Mouse (Mus musculus): ENCODE data around the gene Urgcp. TPM values are rescaled to one million over a fixed set of nuclear protein-coding genes. Genes with fewer than 3 reads are reported as not detected.
A peak's percentile ranks its signal among the peaks of the same experiment; 100 is the strongest.

The Urgcp gene
- polyA plus RNA-seq, 1 experiment from 2014 or later, result 34.4 TPM

- ATAC-seq, result no peak
- Histone ChIP-seq H3K27ac (ENCODE audit: low read length) (no peak overlapping the region), H3K36me3 (ENCODE audit: control insufficient read depth, insufficient read depth, low read length) (no peaks in the 10 kb centered on the region), H3K27me3 (ENCODE audit: control insufficient read depth, insufficient read depth, low read depth, low read length) (no peaks in the 10 kb centered on the region), H3K9me3 (replicated peaks; ENCODE audit: control insufficient read depth, low read length, poor library complexity, severe bottlenecking) (no peaks in the 10 kb centered on the region), H3K4me2 (ENCODE audit: low read length) (no peak overlapping the region), H3K4me1 (ENCODE audit: control insufficient read depth, insufficient read depth, low read length) (peaks cover 5% of the 10 kb centered on the region; the same call in 1 of the 2 replicates), H3K9ac (ENCODE audit: low read depth, low read length) (no peak overlapping the region), H3K4me3 (ENCODE audit: low read depth, low read length) (no peak overlapping the region)
- 63% methylated on average over 2 of the region's 2 CpGs for WGBS
Observed at GRCm38 (mm10) chr11:5744951-5745350, 17.2 kb downstream of the Urgcp start.

GRCm38 (mm10) chr11:5742106-5742505 is 20.1 kb downstream of the Urgcp start:
- Histone ChIP-seq H3K9me3 (replicated peaks; ENCODE audit: control insufficient read depth, low read length, poor library complexity, severe bottlenecking) (no peaks in the 10 kb centered on the region), H3K36me3 (ENCODE audit: control insufficient read depth, insufficient read depth, low read length) (no peaks in the 10 kb centered on the region), H3K4me1 (ENCODE audit: control insufficient read depth, insufficient read depth, low read length) (peaks cover 9% of the 10 kb centered on the region; the same call in 1 of the 2 replicates), H3K4me3 (ENCODE audit: low read depth, low read length) (no peak overlapping the region), H3K9ac (ENCODE audit: low read depth, low read length) (no peak overlapping the region), H3K27me3 (ENCODE audit: control insufficient read depth, insufficient read depth, low read depth, low read length) (no peaks in the 10 kb centered on the region), H3K27ac (ENCODE audit: low read length) (no peak overlapping the region), H3K4me2 (ENCODE audit: low read length) (no peak overlapping the region)
- no peak for ATAC-seq
- 72% methylated on average over 7 of the region's 7 CpGs for WGBS

GRCm38 (mm10) chr11:5740965-5741627 is 21.1 kb downstream of the Urgcp start:
- Histone ChIP-seq H3K27ac (ENCODE audit: low read length) (peak overlapping the region; percentile 84), H3K9me3 (replicated peaks; ENCODE audit: control insufficient read depth, low read length, poor library complexity, severe bottlenecking) (no peaks in the 10 kb centered on the region), H3K36me3 (ENCODE audit: control insufficient read depth, insufficient read depth, low read length) (no peaks in the 10 kb centered on the region), H3K27me3 (ENCODE audit: control insufficient read depth, insufficient read depth, low read depth, low read length) (no peaks in the 10 kb centered on the region), H3K9ac (ENCODE audit: low read depth, low read length) (peak overlapping the region; percentile 99), H3K4me3 (ENCODE audit: low read depth, low read length) (peak overlapping the region; percentile 97), H3K4me2 (ENCODE audit: low read length) (peak overlapping the region; percentile 89), H3K4me1 (ENCODE audit: control insufficient read depth, insufficient read depth, low read length) (peaks cover 9% of the 10 kb centered on the region; the same call in 1 of the 2 replicates)
- WGBS, result under 1% methylated on average over 43 of the region's 50 CpGs
- peak; percentile 91 for ATAC-seq

- H3K27ac ChIP-seq (ENCODE audit: low read length), result peak overlapping the region; percentile 84
- H3K9ac ChIP-seq (ENCODE audit: low read depth, low read length), result peak overlapping the region; percentile 99
- ATAC-seq, result peak; percentile 76
- H3K27me3 ChIP-seq (ENCODE audit: control insufficient read depth, insufficient read depth, low read depth, low read length), result no peaks in the 10 kb centered on the region
- H3K4me2 ChIP-seq (ENCODE audit: low read length), result peak overlapping the region; percentile 89
- under 1% methylated on average over 26 of the region's 26 CpGs for WGBS
- no peaks in the 10 kb centered on the region for H3K9me3 ChIP-seq (replicated peaks; ENCODE audit: control insufficient read depth, low read length, poor library complexity, severe bottlenecking)
- peak overlapping the region; percentile 97 for H3K4me3 ChIP-seq (ENCODE audit: low read depth, low read length)
- no peaks in the 10 kb centered on the region for H3K36me3 ChIP-seq (ENCODE audit: control insufficient read depth, insufficient read depth, low read length)
- peaks cover 9% of the 10 kb centered on the region; the same call in 1 of the 2 replicates for H3K4me1 ChIP-seq (ENCODE audit: control insufficient read depth, insufficient read depth, low read length)
Observed at GRCm38 (mm10) chr11:5740599-5740964, 21.6 kb downstream of the Urgcp start.

GRCm38 (mm10) chr11:5739846-5740245 is 22.3 kb downstream of the Urgcp start:
- H3K9me3 ChIP-seq (replicated peaks; ENCODE audit: control insufficient read depth, low read length, poor library complexity, severe bottlenecking), result no peaks in the 10 kb centered on the region
- H3K9ac ChIP-seq (ENCODE audit: low read depth, low read length), result peak overlapping the region; percentile 99
- no peak for ATAC-seq
- H3K4me3 ChIP-seq (ENCODE audit: low read depth, low read length), result peak overlapping the region; percentile 97
- no peaks in the 10 kb centered on the region for H3K27me3 ChIP-seq (ENCODE audit: control insufficient read depth, insufficient read depth, low read depth, low read length)
- H3K36me3 ChIP-seq (ENCODE audit: control insufficient read depth, insufficient read depth, low read length), result no peaks in the 10 kb centered on the region
- peaks cover 9% of the 10 kb centered on the region; the same call in 1 of the 2 replicates for H3K4me1 ChIP-seq (ENCODE audit: control insufficient read depth, insufficient read depth, low read length)
- 57% methylated on average over 3 of the region's 3 CpGs for WGBS
- peak overlapping the region; percentile 89 for H3K4me2 ChIP-seq (ENCODE audit: low read length)
- 0 out of 2 replicates have a peak overlapping the region, but pooled peaks have one; percentile 11 for H3K27ac ChIP-seq (ENCODE audit: low read length)

GRCm38 (mm10) chr11:5738888-5739632 is 23.1 kb downstream of the Urgcp start:
- Histone ChIP-seq H3K4me1 (ENCODE audit: control insufficient read depth, insufficient read depth, low read length) (peaks cover 9% of the 10 kb centered on the region; the same call in 1 of the 2 replicates), H3K36me3 (ENCODE audit: control insufficient read depth, insufficient read depth, low read length) (no peaks in the 10 kb centered on the region), H3K4me2 (ENCODE audit: low read length) (no peak overlapping the region), H3K4me3 (ENCODE audit: low read depth, low read length) (no peak overlapping the region), H3K27ac (ENCODE audit: low read length) (no peak overlapping the region), H3K9me3 (replicated peaks; ENCODE audit: control insufficient read depth, low read length, poor library complexity, severe bottlenecking) (no peaks in the 10 kb centered on the region), H3K27me3 (ENCODE audit: control insufficient read depth, insufficient read depth, low read depth, low read length) (no peaks in the 10 kb centered on the region), H3K9ac (ENCODE audit: low read depth, low read length) (no peak overlapping the region)
- ATAC-seq, result no peak
- WGBS, result 85% methylated on average over 5 of the region's 5 CpGs

- H3K4me2 ChIP-seq (ENCODE audit: low read length), result no peak overlapping the region
- H3K4me1 ChIP-seq (ENCODE audit: control insufficient read depth, insufficient read depth, low read length), result peaks cover 9% of the 10 kb centered on the region; the same call in 1 of the 2 replicates
- H3K27ac ChIP-seq (ENCODE audit: low read length), result no peak overlapping the region
- no peaks in the 10 kb centered on the region for H3K36me3 ChIP-seq (ENCODE audit: control insufficient read depth, insufficient read depth, low read length)
- 92% methylated on average over 5 of the region's 5 CpGs for WGBS
- ATAC-seq, result no peak
- H3K9me3 ChIP-seq (replicated peaks; ENCODE audit: control insufficient read depth, low read length, poor library complexity, severe bottlenecking), result no peaks in the 10 kb centered on the region
- H3K4me3 ChIP-seq (ENCODE audit: low read depth, low read length), result no peak overlapping the region
- H3K27me3 ChIP-seq (ENCODE audit: control insufficient read depth, insufficient read depth, low read depth, low read length), result no peaks in the 10 kb centered on the region
- no peak overlapping the region for H3K9ac ChIP-seq (ENCODE audit: low read depth, low read length)
Observed at GRCm38 (mm10) chr11:5737137-5737536, 25.0 kb downstream of the Urgcp start.

GRCm38 (mm10) chr11:5734323-5734722 is 27.9 kb downstream of the Urgcp start:
- H3K36me3 ChIP-seq (ENCODE audit: control insufficient read depth, insufficient read depth, low read length), result no peaks in the 10 kb centered on the region
- no peaks in the 10 kb centered on the region for H3K9me3 ChIP-seq (replicated peaks; ENCODE audit: control insufficient read depth, low read length, poor library complexity, severe bottlenecking)
- ATAC-seq, result no peak
- no peaks in the 10 kb centered on the region for H3K27me3 ChIP-seq (ENCODE audit: control insufficient read depth, insufficient read depth, low read depth, low read length)
- H3K4me3 ChIP-seq (ENCODE audit: low read depth, low read length), result no peak overlapping the region
- 92% methylated on average over 4 of the region's 4 CpGs for WGBS
- H3K27ac ChIP-seq (ENCODE audit: low read length), result no peak overlapping the region
- no peak overlapping the region for H3K9ac ChIP-seq (ENCODE audit: low read depth, low read length)
- no peak overlapping the region for H3K4me2 ChIP-seq (ENCODE audit: low read length)
- H3K4me1 ChIP-seq (ENCODE audit: control insufficient read depth, insufficient read depth, low read length), result no peaks in the 10 kb centered on the region; the same call in 1 of the 2 replicates

GRCm38 (mm10) chr11:5732401-5732800 is 29.8 kb downstream of the Urgcp start:
- WGBS, result 63% methylated on average over 5 of the region's 5 CpGs
- no peak overlapping the region for H3K27ac ChIP-seq (ENCODE audit: low read length)
- H3K9me3 ChIP-seq (replicated peaks; ENCODE audit: control insufficient read depth, low read length, poor library complexity, severe bottlenecking), result no peaks in the 10 kb centered on the region
- no peak overlapping the region for H3K9ac ChIP-seq (ENCODE audit: low read depth, low read length)
- ATAC-seq, result no peak
- H3K4me3 ChIP-seq (ENCODE audit: low read depth, low read length), result no peak overlapping the region
- no peaks in the 10 kb centered on the region for H3K4me1 ChIP-seq (ENCODE audit: control insufficient read depth, insufficient read depth, low read length)
- no peak overlapping the region for H3K4me2 ChIP-seq (ENCODE audit: low read length)
- H3K27me3 ChIP-seq (ENCODE audit: control insufficient read depth, insufficient read depth, low read depth, low read length), result no peaks in the 10 kb centered on the region
- H3K36me3 ChIP-seq (ENCODE audit: control insufficient read depth, insufficient read depth, low read length), result no peaks in the 10 kb centered on the region

Measured in midbrain, embryonic 16.5 days (tissue).